Mouse (Mus musculus) bone marrow, adult 2 months (tissue): ENCODE data around the gene Hck.

Experiments used
- CTCF ChIP-seq: fragments of 200-500 bp; IDR thresholded peaks from 2 replicates; pipeline ENCODE4 v1.5.1; 2011; ENCODE audit warnings: low read length, control low read depth; ENCODE audit not compliant: control insufficient read depth, insufficient read depth
- POLR2A ChIP-seq: fragments of 200-500 bp; IDR thresholded peaks from 2 replicates; pipeline ENCODE4 v1.6.1; 2011; ENCODE audit warnings: low read depth, mild to moderate bottlenecking, control low read depth, low read length, borderline replicate concordance; ENCODE audit not compliant: control insufficient read depth

GRCm38 (mm10) chr2:153119488-153119887 is 11.2 kb downstream of the Hck start:
- TF ChIP-seq POLR2A (no peak), CTCF (no peak)
